Mouse (Mus musculus) forebrain, postnatal 0 days (tissue): ENCODE measurements around the gene Nagk. TPM values are rescaled to one million over a fixed set of nuclear protein-coding genes. Genes with fewer than 3 reads are reported as not detected.

Source experiments
- ATAC-seq: fragments of 200-750 bp; cut with Nextera tagmentation; 2 replicates; pipeline ENCODE4 v1.8.0; 2017; ENCODE audit warnings: mild to moderate bottlenecking, moderate library complexity
- DNase-seq: peaks from one replicate; pipeline ENCODE4 v3.0.0-alpha.2; 2015
- H3K27ac ChIP-seq: fragments of 300-500 bp; sonication (generic); 2 replicates; pipeline ENCODE4 v1.5.1; 2014; ENCODE audit warnings: low read depth, mild to moderate bottlenecking, antibody characterized with exemption, low read length, moderate library complexity, mixed read lengths
- H3K27me3 ChIP-seq: fragments of 300-500 bp; sonication (generic); 2 replicates; pipeline ENCODE4 v1.6.1; 2014; ENCODE audit warnings: mild to moderate bottlenecking, low read length, mixed read lengths; ENCODE audit not compliant: insufficient read depth
- H3K36me3 ChIP-seq: fragments of 300-500 bp; sonication (generic); 2 replicates; pipeline ENCODE4 v1.6.1; 2014; ENCODE audit warnings: mild to moderate bottlenecking, moderate library complexity; ENCODE audit not compliant: insufficient read depth
- H3K4me1 ChIP-seq: fragments of 300-500 bp; sonication (generic); 2 replicates; pipeline ENCODE4 v1.6.1; 2014; ENCODE audit warnings: antibody characterized with exemption; ENCODE audit not compliant: insufficient read depth
- H3K4me2 ChIP-seq: fragments of 300-500 bp; sonication (generic); 2 replicates; pipeline ENCODE4 v1.6.1; 2014; ENCODE audit warnings: low read depth, mild to moderate bottlenecking, moderate library complexity
- H3K4me3 ChIP-seq: fragments of 300-500 bp; sonication (generic); 2 replicates; pipeline ENCODE4 v1.5.1; 2014; ENCODE audit warnings: low read depth, low read length, mixed read lengths
- H3K9ac ChIP-seq: fragments of 300-500 bp; sonication (generic); 2 replicates; pipeline ENCODE4 v1.6.1; 2014; ENCODE audit warnings: mild to moderate bottlenecking
- H3K9me3 ChIP-seq: fragments of 300-500 bp; sonication (generic); 2 replicates; pipeline ENCODE4 v1.6.1; 2016; ENCODE audit warnings: low read length
- CTCF ChIP-seq: sonication (generic); IDR thresholded peaks from 2 replicates; pipeline ENCODE4 v1.5.1; 2016; ENCODE audit warnings: antibody characterized with exemption, control low read depth, low read depth
- WGBS: fragments of 180-500 bp; shearing (Covaris S2); extraction: QIAGEN DNeasy Blood & Tissue Kit; methylation state at CpG from one replicate; pipeline ENCODE4 v1.1.7; 2014; 5-methylcytosine and 5-hydroxymethylcytosine counted together
- polyA plus RNA-seq: library from polyadenylated mRNA; unstranded; fragments of >200 nt; fragmentation: Nextera tagmentation; extraction: Ambion mirVana; gene quantifications from 2 replicates; pipeline ENCODE4 v1.2.1, GENCODE M21; 2015
- total RNA-seq: library from RNA; depleted of rRNA; stranded (reverse); fragments of >200 nt; gene quantifications from 2 replicates; pipeline ENCODE4 v1.2.3, GENCODE M21; 2014; rRNA removed

The Nagk gene
- total and polyA plus RNA-seq, 2 experiments from 2014 or later = 81.2 to 99.0 TPM

- Histone ChIP-seq H3K9ac (no peak overlapping the region), H3K4me2 (no peak overlapping the region), H3K4me1 (no peaks in the 10 kb centered on the region), H3K9me3 (no peaks in the 10 kb centered on the region), H3K4me3 (no peak overlapping the region), H3K27me3 (no peaks in the 10 kb centered on the region), H3K36me3 (no peaks in the 10 kb centered on the region), H3K27ac (no peak overlapping the region)
- WGBS = 90% methylated on average over 2 of the region's 2 CpGs
- DNase-seq (no peak), ATAC-seq (no peak)
- no peak for TF ChIP-seq CTCF
These were observed 42.0 kb downstream of the Nagk start for GRCm38 (mm10) chr6:83836826-83837225.

- WGBS = 88% methylated on average over 2 of the region's 2 CpGs
- no peak for DNase-seq
- Histone ChIP-seq H3K27ac (no peak overlapping the region), H3K9ac (no peak overlapping the region), H3K27me3 (no peaks in the 10 kb centered on the region), H3K4me2 (no peak overlapping the region), H3K9me3 (no peaks in the 10 kb centered on the region), H3K36me3 (no peaks in the 10 kb centered on the region), H3K4me3 (no peak overlapping the region), H3K4me1 (no peaks in the 10 kb centered on the region)
- no peak for TF ChIP-seq CTCF
- no peak for ATAC-seq
These were observed 43.3 kb downstream of the Nagk start for GRCm38 (mm10) chr6:83838046-83838445.

- H3K27me3 ChIP-seq = no peaks in the 10 kb centered on the region
- no peak overlapping the region for H3K9ac ChIP-seq
- TF ChIP-seq CTCF = no peak
- no peak overlapping the region for H3K4me2 ChIP-seq
- ATAC-seq (no peak), DNase-seq (no peak)
- H3K27ac ChIP-seq = no peak overlapping the region
- H3K4me3 ChIP-seq = no peak overlapping the region
- H3K4me1 ChIP-seq = no peaks in the 10 kb centered on the region
- 87% methylated on average over 6 of the region's 6 CpGs for WGBS
- H3K9me3 ChIP-seq = no peaks in the 10 kb centered on the region
- H3K36me3 ChIP-seq = no peaks in the 10 kb centered on the region
These were observed 45.3 kb downstream of the Nagk start for GRCm38 (mm10) chr6:83840086-83840485.

GRCm38 (mm10) chr6:83844913-83845312 lies 50.1 kb downstream of the Nagk start:
- ATAC-seq = no peak
- no peaks in the 10 kb centered on the region for H3K36me3 ChIP-seq
- no peak overlapping the region for H3K9ac ChIP-seq
- no peaks in the 10 kb centered on the region for H3K4me1 ChIP-seq
- no peak overlapping the region for H3K4me3 ChIP-seq
- DNase-seq = no peak
- no peak overlapping the region for H3K27ac ChIP-seq
- no peak overlapping the region for H3K4me2 ChIP-seq
- no peaks in the 10 kb centered on the region for H3K9me3 ChIP-seq
- H3K27me3 ChIP-seq = no peaks in the 10 kb centered on the region
- 90% methylated on average over 10 of the region's 10 CpGs for WGBS
- TF ChIP-seq CTCF = no peak

- no peaks in the 10 kb centered on the region for H3K4me1 ChIP-seq
- no peak overlapping the region for H3K27ac ChIP-seq
- H3K4me3 ChIP-seq = no peak overlapping the region
- WGBS = 95% methylated on average over 2 of the region's 2 CpGs
- no peak overlapping the region for H3K4me2 ChIP-seq
- H3K9ac ChIP-seq = no peak overlapping the region
- DNase-seq (no peak), ATAC-seq (no peak)
- no peak for TF ChIP-seq CTCF
- no peaks in the 10 kb centered on the region for H3K27me3 ChIP-seq
- H3K36me3 ChIP-seq = no peaks in the 10 kb centered on the region
- no peaks in the 10 kb centered on the region for H3K9me3 ChIP-seq
These were observed 51.4 kb downstream of the Nagk start for GRCm38 (mm10) chr6:83846141-83846540.

- TF ChIP-seq CTCF = no peak
- DNase-seq = no peak
- H3K27ac ChIP-seq = no peak overlapping the region
- H3K4me1 ChIP-seq = no peaks in the 10 kb centered on the region
- no peak overlapping the region for H3K4me3 ChIP-seq
- no peaks in the 10 kb centered on the region for H3K27me3 ChIP-seq
- no peaks in the 10 kb centered on the region for H3K36me3 ChIP-seq
- H3K4me2 ChIP-seq = no peak overlapping the region
- no peaks in the 10 kb centered on the region for H3K9me3 ChIP-seq
- WGBS = 92% methylated on average over 2 of the region's 2 CpGs
- H3K9ac ChIP-seq = no peak overlapping the region
- ATAC-seq = no peak
These were observed 54.7 kb downstream of the Nagk start for GRCm38 (mm10) chr6:83849446-83849845.

Other genes with a start within 250 kb of the Nagk start
- gene Stambp, start 222.3 kb upstream of the Nagk start, total RNA-seq = 11.2 and 13.9 TPM in 2 replicates
- 64.7 and 72.3 TPM in 2 replicates for gene Stambp, start 222.3 kb upstream of the Nagk start, polyA plus RNA-seq
- gene Clec4f, start 138.8 kb upstream of the Nagk start, total RNA-seq = not detected in 2 replicates
- gene Clec4f, start 138.8 kb upstream of the Nagk start, polyA plus RNA-seq = 0.28 TPM in 1 of 2 replicates, not detected in the other
- not detected in 2 replicates for gene Cd207, start 117.1 kb upstream of the Nagk start, total RNA-seq
- not detected in 2 replicates for gene Cd207, start 117.1 kb upstream of the Nagk start, polyA plus RNA-seq
- gene Vax2, start 83.7 kb upstream of the Nagk start, total RNA-seq = not detected in 2 replicates
- gene Vax2, start 83.7 kb upstream of the Nagk start, polyA plus RNA-seq = not detected in 2 replicates
- 0.19 and 0.77 TPM in 2 replicates for gene Atp6v1b1, start 52.0 kb upstream of the Nagk start, total RNA-seq
- 0.38 and 0.53 TPM in 2 replicates for gene Atp6v1b1, start 52.0 kb upstream of the Nagk start, polyA plus RNA-seq
- not detected in 2 replicates for gene Ankrd53, start 32.3 kb upstream of the Nagk start, total RNA-seq
- gene Ankrd53, start 32.3 kb upstream of the Nagk start, polyA plus RNA-seq = not detected in 2 replicates
- 30.7 and 42.3 TPM in 2 replicates for gene Tex261, start 19.2 kb upstream of the Nagk start, total RNA-seq
- 80.4 and 81.7 TPM in 2 replicates for gene Tex261, start 19.2 kb upstream of the Nagk start, polyA plus RNA-seq
- 66.2 and 75.0 TPM in 2 replicates for gene Paip2b, start 36.8 kb downstream of the Nagk start, total RNA-seq
- 28.3 and 28.6 TPM in 2 replicates for gene Paip2b, start 36.8 kb downstream of the Nagk start, polyA plus RNA-seq
- 123 and 143 TPM in 2 replicates for gene Zfp638, start 72.1 kb downstream of the Nagk start, total RNA-seq
- gene Zfp638, start 72.1 kb downstream of the Nagk start, polyA plus RNA-seq = 45.9 and 56.4 TPM in 2 replicates
- gene Dysf, start 213.6 kb downstream of the Nagk start, total RNA-seq = 1.0 and 1.3 TPM in 2 replicates
- 0.47 and 1.4 TPM in 2 replicates for gene Dysf, start 213.6 kb downstream of the Nagk start, polyA plus RNA-seq